8 mouse cellular contexts compared by ENCODE assay signal in genomic region chrX:103484050-103484449, GRCm38 (mm10).
DNase-seq lines count a peak whose midpoint lies in the region; ATAC-seq and TF ChIP-seq lines count a peak whose summit lies in the region.

No protein-coding gene starts in this region.

- no peak overlapping the region for H3K9ac ChIP-seq in forebrain, postnatal 0 days
- H3K9ac ChIP-seq in liver, embryonic 15.5 days = no peak overlapping the region
- H3K9ac ChIP-seq in neural tube, embryonic 12.5 days = no peak overlapping the region

- H3K4me3 ChIP-seq in forebrain, postnatal 0 days (ENCODE audit: low read depth, low read length) = peak overlapping the region; percentile 41; the same call in 1 of the 2 replicates
- H3K4me3 ChIP-seq in liver, embryonic 15.5 days (replicated peaks) = peak overlapping the region; percentile 64
- H3K4me3 ChIP-seq in neural tube, embryonic 12.5 days = no peak overlapping the region

- DNase-seq in right cerebral cortex, adult 18-20 months = peak; percentile 9
- DNase-seq in right cerebral cortex, postnatal 25 days = no peak
- DNase-seq in adrenal gland, postnatal 25 days = peak; percentile 15
- DNase-seq in forebrain, postnatal 0 days = peak; percentile 79
- DNase-seq in kidney, adult 18-20 months = peak; percentile 60

- ATAC-seq in forebrain, postnatal 0 days = no peak
- no peak for ATAC-seq in liver, embryonic 15.5 days (ENCODE audit: insufficient read depth)
- no peak for ATAC-seq in neural tube, embryonic 12.5 days (ENCODE audit: low FRiP score, low read depth)
- ATAC-seq in erythroid progenitor cell, adult 5-6 weeks (replicated peaks; ENCODE audit: low FRiP score, poor library complexity, severe bottlenecking) = no peak

- TF ChIP-seq CTCF in forebrain, postnatal 0 days (IDR thresholded peaks at IDR 0.05; ENCODE audit: low read depth) = peak; percentile 75

- peak overlapping the region; percentile 38; the same call in 1 of the 2 replicates for H3K4me2 ChIP-seq in forebrain, postnatal 0 days (ENCODE audit: low read depth)
- peak overlapping the region; percentile 59 for H3K4me2 ChIP-seq in liver, embryonic 15.5 days
- peak overlapping the region; percentile 38 for H3K4me2 ChIP-seq in neural tube, embryonic 12.5 days (replicated peaks)

- WGBS in forebrain, postnatal 0 days = 17% methylated on average over 2 of the region's 2 CpGs
- 17% methylated on average over 2 of the region's 2 CpGs for WGBS in liver, embryonic 15.5 days (ENCODE audit: insufficient replicate concordance)
- WGBS in neural tube, embryonic 12.5 days = 31% methylated on average over 2 of the region's 2 CpGs

- no peaks in the 10 kb centered on the region for H3K4me1 ChIP-seq in forebrain, postnatal 0 days (ENCODE audit: insufficient read depth)
- H3K4me1 ChIP-seq in liver, embryonic 15.5 days (replicated peaks) = 0 out of 2 replicates have a peak, but pooled peaks cover 3% of the 10 kb centered on the region
- no peaks in the 10 kb centered on the region for H3K4me1 ChIP-seq in neural tube, embryonic 12.5 days

- no peaks in the 10 kb centered on the region for H3K9me3 ChIP-seq in forebrain, postnatal 0 days (ENCODE audit: low read length)
- H3K9me3 ChIP-seq in liver, embryonic 15.5 days (replicated peaks) = no peaks in the 10 kb centered on the region
- H3K9me3 ChIP-seq in neural tube, embryonic 12.5 days = no peaks in the 10 kb centered on the region

- no peaks in the 10 kb centered on the region for H3K36me3 ChIP-seq in forebrain, postnatal 0 days (ENCODE audit: insufficient read depth)
- no peaks in the 10 kb centered on the region for H3K36me3 ChIP-seq in liver, embryonic 15.5 days (replicated peaks)
- no peaks in the 10 kb centered on the region for H3K36me3 ChIP-seq in neural tube, embryonic 12.5 days

- H3K27me3 ChIP-seq in forebrain, postnatal 0 days (ENCODE audit: insufficient read depth, low read length) = no peaks in the 10 kb centered on the region
- H3K27me3 ChIP-seq in liver, embryonic 15.5 days = no peaks in the 10 kb centered on the region
- H3K27me3 ChIP-seq in neural tube, embryonic 12.5 days (replicated peaks) = no peaks in the 10 kb centered on the region

- no peak overlapping the region for H3K27ac ChIP-seq in forebrain, postnatal 0 days (ENCODE audit: low read depth, low read length)
- no peak overlapping the region for H3K27ac ChIP-seq in liver, embryonic 15.5 days (replicated peaks)
- no peak overlapping the region for H3K27ac ChIP-seq in neural tube, embryonic 12.5 days
